Mouse (Mus musculus): ENCODE results near the gene Map3k9. TPM values are rescaled to one million over a fixed set of nuclear protein-coding genes. Genes with fewer than 3 reads are reported as not detected.

The Map3k9 gene
- 12.4 TPM in 2 replicates for polyA plus RNA-seq (2014; fragmentation: Nextera tagmentation; extraction: Ambion mirVana)

- Histone ChIP-seq H3K36me3 (ENCODE audit: control insufficient read depth, insufficient read depth, low read length) (no peaks in the 10 kb centered on the region), H3K9ac (replicated peaks; ENCODE audit: low read length) (peak within 1 kb of the TSS; percentile 88), H3K27ac (replicated peaks; ENCODE audit: low read depth, low read length) (peak within 1 kb of the TSS; percentile 84), H3K4me3 (replicated peaks; ENCODE audit: low read depth, low read length) (peak within 1 kb of the TSS; percentile 89), H3K27me3 (ENCODE audit: control insufficient read depth, insufficient read depth, low read length) (no peaks in the 10 kb centered on the region), H3K4me2 (ENCODE audit: low read length) (peak within 1 kb of the TSS; percentile 62), H3K9me3 (ENCODE audit: control insufficient read depth, low read length) (no peaks in the 10 kb centered on the region), H3K4me1 (ENCODE audit: control insufficient read depth, insufficient read depth, low read length) (peaks cover 26% of the 10 kb centered on the region)
- WGBS = under 1% methylated on average over 39 of the region's 56 CpGs
- DNase-seq (peak; percentile 98), ATAC-seq (ENCODE audit: low FRiP score, low TSS enrichment) (peak; percentile 98)
These were observed at the start of gene Map3k9 for GRCm38 (mm10) chr12:81781105-81781909. TSS of gene Map3k9 (minus strand) at chr12:81781175.

GRCm38 (mm10) chr12:81828355-81828754 is 47.4 kb upstream of the Map3k9 start:
- no peaks in the 10 kb centered on the region for H3K9me3 ChIP-seq (ENCODE audit: control insufficient read depth, low read length)
- H3K4me3 ChIP-seq (replicated peaks; ENCODE audit: low read depth, low read length) = no peak overlapping the region
- no peak overlapping the region for H3K4me2 ChIP-seq (ENCODE audit: low read length)
- ATAC-seq (ENCODE audit: low FRiP score, low TSS enrichment) (no peak), DNase-seq (no peak)
- no peak overlapping the region for H3K9ac ChIP-seq (replicated peaks; ENCODE audit: low read length)
- no peaks in the 10 kb centered on the region for H3K27me3 ChIP-seq (ENCODE audit: control insufficient read depth, insufficient read depth, low read length)
- no peaks in the 10 kb centered on the region for H3K36me3 ChIP-seq (ENCODE audit: control insufficient read depth, insufficient read depth, low read length)
- no peak overlapping the region for H3K27ac ChIP-seq (replicated peaks; ENCODE audit: low read depth, low read length)
- WGBS = 75% methylated on average over 2 of the region's 2 CpGs
- H3K4me1 ChIP-seq (ENCODE audit: control insufficient read depth, insufficient read depth, low read length) = no peaks in the 10 kb centered on the region

- DNase-seq (no peak), ATAC-seq (ENCODE audit: low FRiP score, low TSS enrichment) (no peak)
- WGBS = 89% methylated on average over 4 of the region's 4 CpGs
- Histone ChIP-seq H3K4me1 (ENCODE audit: control insufficient read depth, insufficient read depth, low read length) (no peaks in the 10 kb centered on the region), H3K27me3 (ENCODE audit: control insufficient read depth, insufficient read depth, low read length) (no peaks in the 10 kb centered on the region), H3K36me3 (ENCODE audit: control insufficient read depth, insufficient read depth, low read length) (no peaks in the 10 kb centered on the region), H3K27ac (replicated peaks; ENCODE audit: low read depth, low read length) (no peak overlapping the region), H3K4me3 (replicated peaks; ENCODE audit: low read depth, low read length) (no peak overlapping the region), H3K9ac (replicated peaks; ENCODE audit: low read length) (no peak overlapping the region), H3K9me3 (ENCODE audit: control insufficient read depth, low read length) (no peaks in the 10 kb centered on the region), H3K4me2 (ENCODE audit: low read length) (no peak overlapping the region)
These were observed 42.0 kb upstream of the Map3k9 start for GRCm38 (mm10) chr12:81822778-81823480.

GRCm38 (mm10) chr12:81822176-81822575 is 41.2 kb upstream of the Map3k9 start:
- no peaks in the 10 kb centered on the region for H3K27me3 ChIP-seq (ENCODE audit: control insufficient read depth, insufficient read depth, low read length)
- H3K36me3 ChIP-seq (ENCODE audit: control insufficient read depth, insufficient read depth, low read length) = no peaks in the 10 kb centered on the region
- DNase-seq = no peak
- no peak overlapping the region for H3K9ac ChIP-seq (replicated peaks; ENCODE audit: low read length)
- ATAC-seq (ENCODE audit: low FRiP score, low TSS enrichment) = no peak
- no peaks in the 10 kb centered on the region for H3K9me3 ChIP-seq (ENCODE audit: control insufficient read depth, low read length)
- H3K4me2 ChIP-seq (ENCODE audit: low read length) = no peak overlapping the region
- WGBS = 89% methylated on average over 4 of the region's 4 CpGs
- no peak overlapping the region for H3K4me3 ChIP-seq (replicated peaks; ENCODE audit: low read depth, low read length)
- H3K4me1 ChIP-seq (ENCODE audit: control insufficient read depth, insufficient read depth, low read length) = no peaks in the 10 kb centered on the region
- H3K27ac ChIP-seq (replicated peaks; ENCODE audit: low read depth, low read length) = no peak overlapping the region

GRCm38 (mm10) chr12:81820700-81821099 is 39.7 kb upstream of the Map3k9 start:
- 91% methylated on average over 4 of the region's 4 CpGs for WGBS
- 0 out of 2 replicates have a peak, but pooled peaks cover 8% of the 10 kb centered on the region for H3K4me1 ChIP-seq (ENCODE audit: control insufficient read depth, insufficient read depth, low read length)
- no peaks in the 10 kb centered on the region for H3K36me3 ChIP-seq (ENCODE audit: control insufficient read depth, insufficient read depth, low read length)
- no peak overlapping the region for H3K9ac ChIP-seq (replicated peaks; ENCODE audit: low read length)
- no peak overlapping the region for H3K27ac ChIP-seq (replicated peaks; ENCODE audit: low read depth, low read length)
- ATAC-seq (ENCODE audit: low FRiP score, low TSS enrichment) (no peak), DNase-seq (no peak)
- H3K9me3 ChIP-seq (ENCODE audit: control insufficient read depth, low read length) = no peaks in the 10 kb centered on the region
- no peak overlapping the region for H3K4me3 ChIP-seq (replicated peaks; ENCODE audit: low read depth, low read length)
- no peak overlapping the region for H3K4me2 ChIP-seq (ENCODE audit: low read length)
- H3K27me3 ChIP-seq (ENCODE audit: control insufficient read depth, insufficient read depth, low read length) = no peaks in the 10 kb centered on the region

GRCm38 (mm10) chr12:81817126-81817505 is 36.1 kb upstream of the Map3k9 start:
- WGBS = 36% methylated on average over 6 of the region's 6 CpGs
- no peak overlapping the region for H3K4me3 ChIP-seq (replicated peaks; ENCODE audit: low read depth, low read length)
- H3K9ac ChIP-seq (replicated peaks; ENCODE audit: low read length) = no peak overlapping the region
- peak; percentile 43 for DNase-seq
- H3K4me1 ChIP-seq (ENCODE audit: control insufficient read depth, insufficient read depth, low read length) = 0 out of 2 replicates have a peak, but pooled peaks cover 8% of the 10 kb centered on the region
- H3K9me3 ChIP-seq (ENCODE audit: control insufficient read depth, low read length) = no peaks in the 10 kb centered on the region
- no peak for ATAC-seq (ENCODE audit: low FRiP score, low TSS enrichment)
- no peak overlapping the region for H3K27ac ChIP-seq (replicated peaks; ENCODE audit: low read depth, low read length)
- no peaks in the 10 kb centered on the region for H3K36me3 ChIP-seq (ENCODE audit: control insufficient read depth, insufficient read depth, low read length)
- H3K27me3 ChIP-seq (ENCODE audit: control insufficient read depth, insufficient read depth, low read length) = no peaks in the 10 kb centered on the region
- peak overlapping the region; percentile 37 for H3K4me2 ChIP-seq (ENCODE audit: low read length)

- Histone ChIP-seq H3K4me3 (replicated peaks; ENCODE audit: low read depth, low read length) (no peak overlapping the region), H3K9ac (replicated peaks; ENCODE audit: low read length) (no peak overlapping the region), H3K27ac (replicated peaks; ENCODE audit: low read depth, low read length) (no peak overlapping the region), H3K36me3 (ENCODE audit: control insufficient read depth, insufficient read depth, low read length) (no peaks in the 10 kb centered on the region), H3K4me1 (ENCODE audit: control insufficient read depth, insufficient read depth, low read length) (0 out of 2 replicates have a peak, but pooled peaks cover 8% of the 10 kb centered on the region), H3K4me2 (ENCODE audit: low read length) (peak overlapping the region; percentile 37), H3K27me3 (ENCODE audit: control insufficient read depth, insufficient read depth, low read length) (no peaks in the 10 kb centered on the region), H3K9me3 (ENCODE audit: control insufficient read depth, low read length) (no peaks in the 10 kb centered on the region)
- DNase-seq = peak; percentile 53
- 4% methylated on average over 10 of the region's 10 CpGs for WGBS
- ATAC-seq (ENCODE audit: low FRiP score, low TSS enrichment) = no peak
These were observed 35.6 kb upstream of the Map3k9 start for GRCm38 (mm10) chr12:81816330-81817125.

GRCm38 (mm10) chr12:81814742-81815141 is 33.8 kb upstream of the Map3k9 start:
- Histone ChIP-seq H3K4me3 (replicated peaks; ENCODE audit: low read depth, low read length) (no peak overlapping the region), H3K9me3 (ENCODE audit: control insufficient read depth, low read length) (no peaks in the 10 kb centered on the region), H3K27me3 (ENCODE audit: control insufficient read depth, insufficient read depth, low read length) (no peaks in the 10 kb centered on the region), H3K4me1 (ENCODE audit: control insufficient read depth, insufficient read depth, low read length) (0 out of 2 replicates have a peak, but pooled peaks cover 11% of the 10 kb centered on the region), H3K36me3 (ENCODE audit: control insufficient read depth, insufficient read depth, low read length) (no peaks in the 10 kb centered on the region), H3K4me2 (ENCODE audit: low read length) (no peak overlapping the region), H3K27ac (replicated peaks; ENCODE audit: low read depth, low read length) (no peak overlapping the region), H3K9ac (replicated peaks; ENCODE audit: low read length) (no peak overlapping the region)
- no peak for ATAC-seq (ENCODE audit: low FRiP score, low TSS enrichment)
- no peak for DNase-seq
- 93% methylated on average over 5 of the region's 5 CpGs for WGBS
